In genomic region chr12:89450667-89451298, GRCm38 (mm10) we compare ENCODE assay signal across 9 mouse cellular contexts.
DNase-seq lines count a peak whose midpoint lies in the region; ATAC-seq and TF ChIP-seq lines count a peak whose summit lies in the region.
"Had no signal": no experiment of that assay in that cellular context is flagged by ENCODE, and none has a peak within 500 bp of the region (broad histone marks: within the 10 kb centered on the region; RNA-seq: fewer than 3 reads in every experiment).

No protein-coding gene starts in this region.

- peak; percentile 69 for TF ChIP-seq CTCF in lung, embryonic 14.5 days (IDR thresholded peaks at IDR 0.05; ENCODE audit: low read depth)
- peak; percentile 80 for TF ChIP-seq CTCF in hindbrain, postnatal 0 days (IDR thresholded peaks at IDR 0.05; ENCODE audit: low read depth)
- peak; percentile 41 for TF ChIP-seq CTCF in olfactory bulb, adult 2 months (IDR thresholded peaks at IDR 0.05; ENCODE audit: insufficient read depth, low read depth, low read length)

- no peak; the same call in 1 of the 2 replicates for ATAC-seq in lung, embryonic 14.5 days (ENCODE audit: insufficient read depth)
- peak; percentile 77; the same call in 1 of the 2 replicates for ATAC-seq in hindbrain, postnatal 0 days

- no peaks in the 10 kb centered on the region for H3K4me1 ChIP-seq in lung, embryonic 14.5 days (ENCODE audit: insufficient read depth)
- H3K4me1 ChIP-seq in embryonic facial prominence, embryonic 10.5 days: no peaks in the 10 kb centered on the region
- no peaks in the 10 kb centered on the region for H3K4me1 ChIP-seq in hindbrain, postnatal 0 days (ENCODE audit: insufficient read depth, low read length)
- no peaks in the 10 kb centered on the region for H3K4me1 ChIP-seq in limb, embryonic 10.5 days
- no peaks in the 10 kb centered on the region for H3K4me1 ChIP-seq in olfactory bulb, adult 2 months (ENCODE audit: control insufficient read depth, insufficient read depth, low read length)

- H3K27me3 ChIP-seq in lung, embryonic 14.5 days (ENCODE audit: insufficient read depth, low read length): no peaks in the 10 kb centered on the region
- no peaks in the 10 kb centered on the region; the same call in 1 of the 2 replicates for H3K27me3 ChIP-seq in embryonic facial prominence, embryonic 10.5 days (replicated peaks; ENCODE audit: low read depth, poor library complexity, severe bottlenecking)
- no peaks in the 10 kb centered on the region for H3K27me3 ChIP-seq in hindbrain, postnatal 0 days (ENCODE audit: insufficient read depth, low read length)
- no peaks in the 10 kb centered on the region for H3K27me3 ChIP-seq in limb, embryonic 10.5 days (ENCODE audit: low read depth, poor library complexity, severe bottlenecking)

- no peaks in the 10 kb centered on the region for H3K36me3 ChIP-seq in lung, embryonic 14.5 days (ENCODE audit: insufficient read depth)
- no peaks in the 10 kb centered on the region for H3K36me3 ChIP-seq in embryonic facial prominence, embryonic 10.5 days (replicated peaks)
- H3K36me3 ChIP-seq in hindbrain, postnatal 0 days (ENCODE audit: insufficient read depth, low read length): no peaks in the 10 kb centered on the region
- no peaks in the 10 kb centered on the region for H3K36me3 ChIP-seq in limb, embryonic 10.5 days

- no peak overlapping the region for H3K4me2 ChIP-seq in lung, embryonic 14.5 days
- H3K4me2 ChIP-seq in hindbrain, postnatal 0 days (ENCODE audit: low read depth, low read length): no peak overlapping the region

- TF ChIP-seq POLR2A in olfactory bulb, adult 2 months (IDR thresholded peaks at IDR 0.05; ENCODE audit: insufficient read depth, low read depth, low read length): no peak

- peak; percentile 81 for DNase-seq in lung, embryonic 14.5 days
- no peak for DNase-seq in lung, postnatal 25 days (ENCODE audit: low spot score)
- peak; percentile 35 for DNase-seq in ZHBTc4 (ENCODE audit: low read depth, low spot score)
- DNase-seq in embryonic facial prominence, embryonic 10.5 days (ENCODE audit: low spot score): peak; percentile 42
- peak; percentile 83 for DNase-seq in hindbrain, postnatal 0 days (ENCODE audit: low spot score)
- peak; percentile 47 for DNase-seq in limb, embryonic 10.5 days (ENCODE audit: low spot score)
- DNase-seq in spleen, postnatal 4 days (ENCODE audit: low spot score in 2 of 2): no peak

- 3% methylated on average over 2 of the region's 2 CpGs for WGBS in lung, embryonic 14.5 days
- 5% methylated on average over 2 of the region's 2 CpGs for WGBS in embryonic facial prominence, embryonic 10.5 days
- 0% methylated on average over 2 of the region's 2 CpGs for WGBS in hindbrain, postnatal 0 days
- WGBS in limb, embryonic 10.5 days: 4% methylated on average over 2 of the region's 2 CpGs
- WGBS in olfactory bulb, adult 2 months: 3% methylated on average over 2 of the region's 2 CpGs

- H3K27ac ChIP-seq in lung, embryonic 14.5 days (ENCODE audit: low read depth): no peak overlapping the region
- H3K27ac ChIP-seq in embryonic facial prominence, embryonic 10.5 days (replicated peaks): no peak overlapping the region
- H3K27ac ChIP-seq in hindbrain, postnatal 0 days: no peak overlapping the region
- no peak overlapping the region for H3K27ac ChIP-seq in limb, embryonic 10.5 days
- no peak overlapping the region for H3K27ac ChIP-seq in olfactory bulb, adult 2 months (ENCODE audit: insufficient read depth, low read depth, low read length)

- no peak overlapping the region for H3K9ac ChIP-seq in lung, embryonic 14.5 days
- no peak overlapping the region for H3K9ac ChIP-seq in hindbrain, postnatal 0 days (replicated peaks; ENCODE audit: low read length)

- no peak overlapping the region for H3K4me3 ChIP-seq in lung, embryonic 14.5 days (ENCODE audit: low read depth, low read length)
- H3K4me3 ChIP-seq in embryonic facial prominence, embryonic 10.5 days: no peak overlapping the region
- H3K4me3 ChIP-seq in hindbrain, postnatal 0 days (ENCODE audit: low read length): no peak overlapping the region
- no peak overlapping the region for H3K4me3 ChIP-seq in limb, embryonic 10.5 days
- H3K4me3 ChIP-seq in olfactory bulb, adult 2 months (ENCODE audit: insufficient read depth, low read depth, low read length): no peak overlapping the region
- H3K4me3 ChIP-seq: myocyte had no signal

- H3K9me3 ChIP-seq in lung, embryonic 14.5 days (ENCODE audit: low read depth, low read length): no peaks in the 10 kb centered on the region
- no peaks in the 10 kb centered on the region for H3K9me3 ChIP-seq in embryonic facial prominence, embryonic 10.5 days
- no peaks in the 10 kb centered on the region for H3K9me3 ChIP-seq in hindbrain, postnatal 0 days (ENCODE audit: low read length)
- no peaks in the 10 kb centered on the region for H3K9me3 ChIP-seq in limb, embryonic 10.5 days (replicated peaks)

Comparison
In these comparisons a context has a peak if more than half of its experiments do, and no peak if none do; other contexts are left out.
1. DNase-seq: peak in lung, embryonic 14.5 days (single experiment), ZHBTc4 (single experiment), embryonic facial prominence, embryonic 10.5 days (single experiment), hindbrain, postnatal 0 days (single experiment) and limb, embryonic 10.5 days (single experiment); none in lung, postnatal 25 days (single experiment) and spleen, postnatal 4 days (0 of 2).
2. Peak in every context shown above with its lines, with median percentiles within 50 percentile points of each other: CTCF ChIP-seq.